Mouse (Mus musculus): ENCODE measurements at regions not wholly inside any gene's neighbourhood (a gene's known extent, or its start where the extent isn't known, plus 50 kb on each side); places are given as distances from the start of the nearest gene placed in this dataset.

GRCm38 (mm10) chr5:73803431-73803830 is 152.3 kb downstream of the Spata18 start:
- Histone ChIP-seq H3K27me3 (ENCODE audit: control insufficient read depth, insufficient read depth, low read length) (no peaks in the 10 kb centered on the region), H3K4me2 (ENCODE audit: low read depth, low read length) (no peak overlapping the region), H3K9ac (replicated peaks; ENCODE audit: low read length) (no peak overlapping the region), H3K9me3 (replicated peaks; ENCODE audit: control insufficient read depth, low read length) (no peaks in the 10 kb centered on the region), H3K27ac (replicated peaks; ENCODE audit: low read depth, low read length) (no peak overlapping the region), H3K4me1 (ENCODE audit: control insufficient read depth, insufficient read depth, low read length) (no peaks in the 10 kb centered on the region), H3K4me3 (ENCODE audit: low read depth, low read length) (no peak overlapping the region), H3K36me3 (replicated peaks; ENCODE audit: control insufficient read depth, insufficient read depth, low read depth, low read length) (no peaks in the 10 kb centered on the region)
- WGBS: 89% methylated on average over 1 of the region's 1 CpGs
- ATAC-seq (replicated peaks; ENCODE audit: insufficient number of reproducible peaks, low FRiP score, low TSS enrichment, low read depth): no peak
- no peak for DNase-seq (ENCODE audit: low spot score)

- H3K4me2 ChIP-seq (ENCODE audit: low read depth, low read length): no peak overlapping the region
- DNase-seq (ENCODE audit: low spot score) (no peak), ATAC-seq (replicated peaks; ENCODE audit: insufficient number of reproducible peaks, low FRiP score, low TSS enrichment, low read depth) (no peak)
- H3K4me1 ChIP-seq (ENCODE audit: control insufficient read depth, insufficient read depth, low read length): no peaks in the 10 kb centered on the region
- WGBS: 85% methylated on average over 4 of the region's 4 CpGs
- no peak overlapping the region for H3K4me3 ChIP-seq (ENCODE audit: low read depth, low read length)
- no peaks in the 10 kb centered on the region for H3K36me3 ChIP-seq (replicated peaks; ENCODE audit: control insufficient read depth, insufficient read depth, low read depth, low read length)
- no peak overlapping the region for H3K9ac ChIP-seq (replicated peaks; ENCODE audit: low read length)
- H3K27ac ChIP-seq (replicated peaks; ENCODE audit: low read depth, low read length): no peak overlapping the region
- no peaks in the 10 kb centered on the region for H3K27me3 ChIP-seq (ENCODE audit: control insufficient read depth, insufficient read depth, low read length)
- H3K9me3 ChIP-seq (replicated peaks; ENCODE audit: control insufficient read depth, low read length): no peaks in the 10 kb centered on the region
These were observed 153.5 kb downstream of the Spata18 start for GRCm38 (mm10) chr5:73804556-73805230.

GRCm38 (mm10) chr5:73810660-73811059 is 159.5 kb downstream of the Spata18 start:
- Histone ChIP-seq H3K4me1 (ENCODE audit: control insufficient read depth, insufficient read depth, low read length) (no peaks in the 10 kb centered on the region), H3K4me3 (ENCODE audit: low read depth, low read length) (no peak overlapping the region), H3K9me3 (replicated peaks; ENCODE audit: control insufficient read depth, low read length) (no peaks in the 10 kb centered on the region), H3K36me3 (replicated peaks; ENCODE audit: control insufficient read depth, insufficient read depth, low read depth, low read length) (no peaks in the 10 kb centered on the region), H3K9ac (replicated peaks; ENCODE audit: low read length) (no peak overlapping the region), H3K27me3 (ENCODE audit: control insufficient read depth, insufficient read depth, low read length) (no peaks in the 10 kb centered on the region), H3K4me2 (ENCODE audit: low read depth, low read length) (no peak overlapping the region), H3K27ac (replicated peaks; ENCODE audit: low read depth, low read length) (no peak overlapping the region)
- 69% methylated on average over 3 of the region's 3 CpGs for WGBS
- ATAC-seq (replicated peaks; ENCODE audit: insufficient number of reproducible peaks, low FRiP score, low TSS enrichment, low read depth): no peak
- no peak for DNase-seq (ENCODE audit: low spot score)

- 58% methylated on average over 3 of the region's 3 CpGs for WGBS
- Histone ChIP-seq H3K27me3 (ENCODE audit: control insufficient read depth, insufficient read depth, low read length) (no peaks in the 10 kb centered on the region), H3K27ac (replicated peaks; ENCODE audit: low read depth, low read length) (no peak overlapping the region), H3K4me2 (ENCODE audit: low read depth, low read length) (no peak overlapping the region), H3K4me1 (ENCODE audit: control insufficient read depth, insufficient read depth, low read length) (no peaks in the 10 kb centered on the region), H3K9me3 (replicated peaks; ENCODE audit: control insufficient read depth, low read length) (no peaks in the 10 kb centered on the region), H3K36me3 (replicated peaks; ENCODE audit: control insufficient read depth, insufficient read depth, low read depth, low read length) (no peaks in the 10 kb centered on the region), H3K9ac (replicated peaks; ENCODE audit: low read length) (no peak overlapping the region), H3K4me3 (ENCODE audit: low read depth, low read length) (no peak overlapping the region)
- no peak for ATAC-seq (replicated peaks; ENCODE audit: insufficient number of reproducible peaks, low FRiP score, low TSS enrichment, low read depth)
- DNase-seq (ENCODE audit: low spot score): peak; percentile 20
These were observed 159.9 kb downstream of the Spata18 start for GRCm38 (mm10) chr5:73811094-73811521.

GRCm38 (mm10) chr5:73815752-73816151 is 164.6 kb downstream of the Spata18 start:
- H3K27ac ChIP-seq (replicated peaks; ENCODE audit: low read depth, low read length): no peak overlapping the region
- no peaks in the 10 kb centered on the region for H3K9me3 ChIP-seq (replicated peaks; ENCODE audit: control insufficient read depth, low read length)
- no peak overlapping the region for H3K4me2 ChIP-seq (ENCODE audit: low read depth, low read length)
- H3K27me3 ChIP-seq (ENCODE audit: control insufficient read depth, insufficient read depth, low read length): no peaks in the 10 kb centered on the region
- no peak for ATAC-seq (replicated peaks; ENCODE audit: insufficient number of reproducible peaks, low FRiP score, low TSS enrichment, low read depth)
- H3K4me3 ChIP-seq (ENCODE audit: low read depth, low read length): no peak overlapping the region
- H3K4me1 ChIP-seq (ENCODE audit: control insufficient read depth, insufficient read depth, low read length): no peaks in the 10 kb centered on the region
- H3K36me3 ChIP-seq (replicated peaks; ENCODE audit: control insufficient read depth, insufficient read depth, low read depth, low read length): no peaks in the 10 kb centered on the region
- no peak overlapping the region for H3K9ac ChIP-seq (replicated peaks; ENCODE audit: low read length)
- DNase-seq (ENCODE audit: low spot score): no peak
- WGBS: 97% methylated on average over 5 of the region's 5 CpGs

- no peaks in the 10 kb centered on the region for H3K4me1 ChIP-seq (ENCODE audit: control insufficient read depth, insufficient read depth, low read length)
- WGBS: 85% methylated on average over 1 of the region's 1 CpGs
- H3K9ac ChIP-seq (replicated peaks; ENCODE audit: low read length): no peak overlapping the region
- no peak overlapping the region for H3K27ac ChIP-seq (replicated peaks; ENCODE audit: low read depth, low read length)
- DNase-seq (ENCODE audit: low spot score) (no peak), ATAC-seq (replicated peaks; ENCODE audit: insufficient number of reproducible peaks, low FRiP score, low TSS enrichment, low read depth) (no peak)
- no peaks in the 10 kb centered on the region for H3K27me3 ChIP-seq (ENCODE audit: control insufficient read depth, insufficient read depth, low read length)
- H3K36me3 ChIP-seq (replicated peaks; ENCODE audit: control insufficient read depth, insufficient read depth, low read depth, low read length): no peaks in the 10 kb centered on the region
- no peaks in the 10 kb centered on the region for H3K9me3 ChIP-seq (replicated peaks; ENCODE audit: control insufficient read depth, low read length)
- H3K4me3 ChIP-seq (ENCODE audit: low read depth, low read length): no peak overlapping the region
- H3K4me2 ChIP-seq (ENCODE audit: low read depth, low read length): no peak overlapping the region
These were observed 166.0 kb downstream of the Spata18 start for GRCm38 (mm10) chr5:73817180-73817579.

- Histone ChIP-seq H3K36me3 (replicated peaks; ENCODE audit: control insufficient read depth, insufficient read depth, low read depth, low read length) (no peaks in the 10 kb centered on the region), H3K4me2 (ENCODE audit: low read depth, low read length) (no peak overlapping the region), H3K27ac (replicated peaks; ENCODE audit: low read depth, low read length) (no peak overlapping the region), H3K9ac (replicated peaks; ENCODE audit: low read length) (no peak overlapping the region), H3K4me3 (ENCODE audit: low read depth, low read length) (no peak overlapping the region), H3K4me1 (ENCODE audit: control insufficient read depth, insufficient read depth, low read length) (no peaks in the 10 kb centered on the region), H3K9me3 (replicated peaks; ENCODE audit: control insufficient read depth, low read length) (no peaks in the 10 kb centered on the region), H3K27me3 (ENCODE audit: control insufficient read depth, insufficient read depth, low read length) (no peaks in the 10 kb centered on the region)
- ATAC-seq (replicated peaks; ENCODE audit: insufficient number of reproducible peaks, low FRiP score, low TSS enrichment, low read depth) (no peak), DNase-seq (ENCODE audit: low spot score) (no peak)
- 75% methylated on average over 19 of the region's 19 CpGs for WGBS
These were observed 170.9 kb downstream of the Spata18 start for GRCm38 (mm10) chr5:73821956-73822545.

GRCm38 (mm10) chr5:73823421-73823820 is 172.2 kb downstream of the Spata18 start:
- DNase-seq (ENCODE audit: low spot score) (no peak), ATAC-seq (replicated peaks; ENCODE audit: insufficient number of reproducible peaks, low FRiP score, low TSS enrichment, low read depth) (no peak)
- no peak overlapping the region for H3K27ac ChIP-seq (replicated peaks; ENCODE audit: low read depth, low read length)
- no peaks in the 10 kb centered on the region for H3K4me1 ChIP-seq (ENCODE audit: control insufficient read depth, insufficient read depth, low read length)
- H3K9me3 ChIP-seq (replicated peaks; ENCODE audit: control insufficient read depth, low read length): no peaks in the 10 kb centered on the region
- no peaks in the 10 kb centered on the region for H3K27me3 ChIP-seq (ENCODE audit: control insufficient read depth, insufficient read depth, low read length)
- no peaks in the 10 kb centered on the region for H3K36me3 ChIP-seq (replicated peaks; ENCODE audit: control insufficient read depth, insufficient read depth, low read depth, low read length)
- H3K4me3 ChIP-seq (ENCODE audit: low read depth, low read length): no peak overlapping the region
- no peak overlapping the region for H3K4me2 ChIP-seq (ENCODE audit: low read depth, low read length)
- WGBS: 89% methylated on average over 5 of the region's 5 CpGs
- no peak overlapping the region for H3K9ac ChIP-seq (replicated peaks; ENCODE audit: low read length)
